Mouse (Mus musculus) MEL-GATA-1-ER (cell line): ENCODE measurements at regions not wholly inside any gene's neighbourhood (a gene's known extent, or its start where the extent isn't known, plus 50 kb on each side); places are given as distances from the start of the nearest gene placed in this dataset.

ENCODE experiments used
- DNase-seq: peaks from one replicate; pipeline ENCODE4 v3.0.0-alpha.2; 2012; ENCODE audit warnings: low read depth; ENCODE audit errors: extremely low read depth

GRCm38 (mm10) chr2:133221762-133222556 lies 276.3 kb upstream of the Fermt1 start:
- DNase-seq, result no peak

- DNase-seq, result no peak
Measured at GRCm38 (mm10) chr2:133235175-133235920, 289.6 kb upstream of the Fermt1 start.

GRCm38 (mm10) chr2:133252131-133252530 lies 299.8 kb upstream of the Bmp2 start:
- no peak for DNase-seq

- DNase-seq, result no peak
Measured at GRCm38 (mm10) chr2:133274424-133274823, 277.5 kb upstream of the Bmp2 start.

- DNase-seq, result no peak
Measured at GRCm38 (mm10) chr2:133278546-133278945, 273.4 kb upstream of the Bmp2 start.

DNA sequence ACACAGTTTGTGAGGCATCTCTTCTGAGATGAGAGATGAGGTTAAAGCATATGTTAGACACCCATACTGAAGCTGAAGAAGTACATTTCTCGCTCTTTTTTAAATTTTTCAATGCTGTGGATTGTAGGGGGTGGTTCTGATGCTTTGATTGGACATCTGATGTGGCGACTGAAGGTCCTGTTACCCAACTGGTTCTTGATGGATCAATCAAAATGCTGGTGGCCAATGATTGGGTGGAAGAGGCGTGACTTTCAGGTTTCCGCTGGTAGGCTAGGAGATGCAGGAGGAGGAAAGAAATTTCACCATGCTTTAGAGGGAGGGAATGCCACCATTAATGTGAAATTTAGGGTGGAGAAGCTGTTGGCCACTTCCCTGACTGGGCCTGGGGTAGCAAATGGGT lies 272.7 kb upstream of the Bmp2 start:
- DNase-seq, result no peak

GRCm38 (mm10) chr2:133282692-133283091 lies 269.3 kb upstream of the Bmp2 start:
- DNase-seq, result no peak

DNA sequence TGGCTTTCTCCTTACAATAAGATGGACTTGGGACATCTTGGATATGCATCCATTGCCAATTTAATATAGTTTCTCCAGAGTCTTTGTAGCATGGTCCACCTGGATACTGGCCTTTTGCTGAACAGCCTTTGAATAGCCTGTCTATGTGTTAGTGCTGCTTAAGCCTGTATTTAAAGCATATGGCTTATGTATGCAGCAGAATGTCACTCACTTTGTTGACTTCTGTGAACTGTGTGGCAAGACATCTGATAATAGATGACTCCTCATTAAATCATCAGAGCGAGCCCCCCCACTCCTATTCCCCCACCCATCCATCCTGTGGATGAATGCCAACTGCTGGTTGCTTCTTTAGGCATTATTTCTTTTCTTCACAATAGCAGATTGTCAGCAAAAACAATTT lies 268.2 kb upstream of the Bmp2 start:
- DNase-seq, result no peak

GRCm38 (mm10) chr2:133294136-133294535 lies 257.8 kb upstream of the Bmp2 start:
- no peak for DNase-seq

- DNase-seq, result no peak
Measured at GRCm38 (mm10) chr2:133305936-133306335, 246.0 kb upstream of the Bmp2 start.

- no peak for DNase-seq
Measured at GRCm38 (mm10) chr2:133311001-133311400, 241.0 kb upstream of the Bmp2 start.

DNA sequence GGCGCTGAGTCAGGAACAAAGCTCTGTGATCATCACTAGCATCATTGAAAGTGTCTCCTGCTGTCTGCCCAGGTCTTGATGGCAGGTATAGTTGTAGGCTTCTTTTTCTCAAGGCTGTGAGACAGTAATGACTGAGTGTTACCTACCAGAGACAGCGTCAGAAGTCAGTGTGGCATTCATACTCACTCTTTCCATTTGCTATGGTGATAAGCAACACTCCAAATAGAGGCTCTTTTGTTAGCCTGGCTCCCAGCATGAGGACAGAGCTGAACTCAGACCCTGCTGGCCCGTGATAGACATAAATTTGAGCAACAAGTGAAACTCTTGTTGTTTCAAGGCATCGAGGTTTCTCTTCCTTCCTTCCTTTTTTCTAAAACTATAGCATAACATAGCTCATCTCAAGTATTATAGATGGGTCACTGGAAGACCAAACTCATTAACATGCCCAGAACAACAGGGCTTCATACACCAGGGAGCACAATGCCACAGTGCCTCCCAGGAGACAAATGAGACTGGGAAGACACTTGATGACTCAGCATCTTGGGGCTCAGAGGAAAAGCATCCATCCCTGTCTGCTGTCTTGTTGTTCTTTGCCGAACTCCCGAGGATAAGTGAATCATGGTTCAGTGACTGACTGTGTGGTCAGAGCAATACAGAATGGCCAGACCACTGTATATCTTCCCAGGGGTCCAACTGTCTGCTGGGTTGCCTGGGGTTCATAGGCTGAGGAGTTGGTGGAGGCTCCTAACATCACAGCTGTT lies 225.5 kb upstream of the Bmp2 start:
- no peak for DNase-seq

DNA sequence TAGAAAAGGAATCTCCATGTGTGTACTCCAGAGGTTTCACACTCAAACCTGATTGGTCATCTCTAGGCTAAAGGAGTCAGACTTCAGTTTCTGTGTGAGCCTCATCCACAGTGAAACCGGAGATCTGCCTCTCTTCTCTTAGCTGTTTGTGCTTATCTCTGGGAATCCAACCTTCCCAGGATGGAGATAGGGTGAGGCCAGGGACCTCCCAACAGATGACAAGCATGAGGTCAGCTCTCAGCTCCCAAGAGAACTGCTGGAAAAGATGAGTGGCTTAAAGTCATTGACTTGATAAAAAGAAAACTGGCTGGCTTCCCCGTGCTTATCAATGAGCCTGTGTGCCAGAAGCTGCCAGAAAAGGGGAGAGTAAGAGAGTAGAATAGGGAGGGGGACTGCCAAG lies 224.3 kb upstream of the Bmp2 start:
- DNase-seq, result no peak

- no peak for DNase-seq
Measured at GRCm38 (mm10) chr2:133336177-133336901, 215.6 kb upstream of the Bmp2 start.

- no peak for DNase-seq
Measured at GRCm38 (mm10) chr2:133338150-133338549, 213.8 kb upstream of the Bmp2 start.

GRCm38 (mm10) chr2:133341352-133341751 lies 210.6 kb upstream of the Bmp2 start:
- DNase-seq, result no peak

DNA sequence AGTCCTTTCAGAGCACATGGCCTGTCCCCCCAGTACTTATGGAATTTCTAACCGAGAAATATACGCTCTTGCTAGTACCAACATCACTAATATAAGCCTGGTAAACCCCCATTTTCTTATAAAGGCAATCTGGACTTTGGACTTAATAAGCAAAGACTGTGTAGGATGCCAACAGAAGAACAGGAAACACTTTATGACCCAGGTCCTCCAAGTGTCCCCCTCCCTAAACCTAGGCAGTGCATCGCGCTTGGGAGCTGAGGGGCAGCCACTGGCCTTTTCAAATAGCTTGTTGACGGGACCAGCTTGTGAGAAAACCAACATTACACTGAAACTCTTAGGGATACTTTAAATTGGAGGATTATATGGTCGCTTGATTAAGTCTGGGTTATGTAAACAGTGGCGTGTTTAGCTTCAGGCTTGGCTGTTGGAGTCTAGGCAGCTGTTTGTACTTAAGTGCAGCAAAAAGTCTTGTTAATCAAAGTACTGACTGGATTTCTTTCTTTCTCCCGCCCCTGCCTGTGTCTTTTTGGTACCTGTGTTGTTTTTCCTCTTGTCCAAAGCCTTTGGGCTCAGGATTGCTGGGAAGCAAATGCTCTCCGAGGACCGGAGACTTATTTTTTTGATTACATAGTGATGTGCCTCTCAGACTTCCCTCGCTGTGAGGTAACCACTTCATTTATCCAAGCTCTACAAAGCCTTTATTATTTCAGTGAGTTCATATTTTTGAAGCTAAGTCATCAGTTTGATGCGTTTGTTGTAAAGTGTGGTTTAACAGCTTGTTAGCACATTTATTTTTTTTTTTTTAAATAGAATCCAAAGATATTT lies 205.8 kb upstream of the Bmp2 start:
- DNase-seq, result no peak

GRCm38 (mm10) chr2:133346789-133347424 lies 205.1 kb upstream of the Bmp2 start:
- DNase-seq, result no peak

DNA sequence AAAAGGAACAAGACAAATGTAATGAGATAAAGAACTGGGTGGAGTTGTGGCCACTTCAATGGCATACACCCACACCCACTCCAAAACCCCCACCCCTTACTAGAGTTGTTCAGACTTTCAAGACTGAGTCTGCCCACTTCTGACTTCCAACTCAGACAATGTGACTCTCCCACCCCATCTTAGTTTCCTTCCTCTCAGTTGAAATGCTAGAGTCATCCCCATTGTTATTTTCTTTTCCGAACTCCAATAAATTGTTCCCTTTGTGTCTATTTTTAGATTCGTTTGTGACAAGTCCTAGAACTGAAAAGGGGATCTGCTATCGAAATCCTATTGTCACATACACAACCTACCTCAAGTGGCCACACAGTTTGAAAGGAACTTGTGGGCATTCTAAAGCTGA lies 200.7 kb upstream of the Bmp2 start:
- DNase-seq, result no peak

- no peak for DNase-seq
Measured at GRCm38 (mm10) chr2:133352800-133353199, 199.2 kb upstream of the Bmp2 start.
